Mouse (Mus musculus): ENCODE measurements around the gene Olr1. TPM values are rescaled to one million over a fixed set of nuclear protein-coding genes. Genes with fewer than 3 reads are reported as not detected.
"Not testable (repeated sequence)": the region's sequence is repeated elsewhere in the genome, so short reads cannot be mapped to it uniquely, and the experiment has no call there.

The Olr1 gene
- polyA plus RNA-seq, 1 experiment from 2014 or later: 0.05 TPM

- Histone ChIP-seq H3K27ac (no peak overlapping the region), H3K27me3 (replicated peaks) (no peaks in the 10 kb centered on the region), H3K36me3 (no peaks in the 10 kb centered on the region), H3K4me2 (replicated peaks) (no peak overlapping the region), H3K4me1 (no peaks in the 10 kb centered on the region), H3K9ac (no peak overlapping the region), H3K9me3 (no peaks in the 10 kb centered on the region), H3K4me3 (no peak overlapping the region)
- WGBS: 77% methylated on average over 6 of the region's 6 CpGs
- no peak for ATAC-seq (ENCODE audit: low FRiP score, low read depth)
Measured at GRCm38 (mm10) chr6:129510120-129510911, 3.4 kb upstream of the Olr1 start.

- Histone ChIP-seq H3K36me3 (no peaks in the 10 kb centered on the region), H3K9me3 (peaks cover 8% of the 10 kb centered on the region), H3K27ac (no peak overlapping the region), H3K4me1 (no peaks in the 10 kb centered on the region), H3K9ac (no peak overlapping the region), H3K4me3 (no peak overlapping the region), H3K4me2 (replicated peaks) (no peak overlapping the region), H3K27me3 (replicated peaks) (no peaks in the 10 kb centered on the region)
- WGBS: 82% methylated on average over 2 of the region's 2 CpGs
- ATAC-seq (ENCODE audit: low FRiP score, low read depth): no peak
Measured at GRCm38 (mm10) chr6:129503471-129503870, 3.5 kb downstream of the Olr1 start.

GRCm38 (mm10) chr6:129499516-129499915, 7.4 kb downstream of the Olr1 start:
- H3K27ac ChIP-seq; H3K4me1 ChIP-seq; H3K36me3 ChIP-seq; H3K9ac ChIP-seq; ATAC-seq (ENCODE audit: low FRiP score, low read depth); H3K4me3 ChIP-seq; H3K27me3 ChIP-seq (replicated peaks); H3K9me3 ChIP-seq; H3K4me2 ChIP-seq (replicated peaks): not testable (repeated sequence)
- 95% methylated on average over 1 of the region's 1 CpGs for WGBS

GRCm38 (mm10) chr6:129497345-129498218, 9.4 kb downstream of the Olr1 start:
- H3K4me2 ChIP-seq (replicated peaks): no peak overlapping the region
- H3K4me1 ChIP-seq: no peaks in the 10 kb centered on the region
- no peaks in the 10 kb centered on the region for H3K36me3 ChIP-seq
- no peak overlapping the region for H3K9ac ChIP-seq
- no peak for ATAC-seq (ENCODE audit: low FRiP score, low read depth)
- no peak overlapping the region for H3K4me3 ChIP-seq
- H3K27me3 ChIP-seq (replicated peaks): no peaks in the 10 kb centered on the region
- H3K27ac ChIP-seq: no peak overlapping the region
- no peaks in the 10 kb centered on the region for H3K9me3 ChIP-seq
- WGBS: 94% methylated on average over 3 of the region's 3 CpGs

- Histone ChIP-seq H3K4me2 (replicated peaks) (no peak overlapping the region), H3K9ac (no peak overlapping the region), H3K9me3 (no peaks in the 10 kb centered on the region), H3K36me3 (no peaks in the 10 kb centered on the region), H3K27ac (no peak overlapping the region), H3K4me3 (no peak overlapping the region), H3K4me1 (no peaks in the 10 kb centered on the region), H3K27me3 (replicated peaks) (no peaks in the 10 kb centered on the region)
- WGBS: 83% methylated on average over 4 of the region's 4 CpGs
- ATAC-seq (ENCODE audit: low FRiP score, low read depth): no peak
Measured at GRCm38 (mm10) chr6:129494924-129495323, 12.0 kb downstream of the Olr1 start.

GRCm38 (mm10) chr6:129480089-129480958, 26.6 kb downstream of the Olr1 start:
- Histone ChIP-seq H3K9ac (no peak overlapping the region), H3K4me2 (replicated peaks) (no peak overlapping the region), H3K27me3 (replicated peaks) (no peaks in the 10 kb centered on the region), H3K9me3 (no peaks in the 10 kb centered on the region), H3K4me1 (no peaks in the 10 kb centered on the region), H3K27ac (no peak overlapping the region), H3K36me3 (no peaks in the 10 kb centered on the region), H3K4me3 (no peak overlapping the region)
- ATAC-seq (ENCODE audit: low FRiP score, low read depth): no peak
- 78% methylated on average over 8 of the region's 8 CpGs for WGBS

GRCm38 (mm10) chr6:129476404-129477126, 30.4 kb downstream of the Olr1 start:
- no peak overlapping the region for H3K9ac ChIP-seq
- no peak overlapping the region for H3K4me2 ChIP-seq (replicated peaks)
- no peak for ATAC-seq (ENCODE audit: low FRiP score, low read depth)
- no peaks in the 10 kb centered on the region for H3K9me3 ChIP-seq
- WGBS: 30% methylated on average over 13 of the region's 13 CpGs
- H3K27ac ChIP-seq: no peak overlapping the region
- H3K36me3 ChIP-seq: no peaks in the 10 kb centered on the region
- H3K4me1 ChIP-seq: no peaks in the 10 kb centered on the region
- H3K27me3 ChIP-seq (replicated peaks): no peaks in the 10 kb centered on the region
- H3K4me3 ChIP-seq: no peak overlapping the region

GRCm38 (mm10) chr6:129472627-129473026, 34.3 kb downstream of the Olr1 start:
- WGBS: 78% methylated on average over 5 of the region's 5 CpGs
- H3K9me3 ChIP-seq: no peaks in the 10 kb centered on the region

GRCm38 (mm10) chr6:129471386-129471785, 35.6 kb downstream of the Olr1 start:
- no peak for ATAC-seq (ENCODE audit: low FRiP score, low read depth)
- 93% methylated on average over 6 of the region's 6 CpGs for WGBS
- H3K9me3 ChIP-seq: no peaks in the 10 kb centered on the region

More at GRCm38 (mm10) chr6:129472627-129473026, 34.3 kb downstream of the Olr1 start:
- no peak for ATAC-seq (ENCODE audit: low FRiP score, low read depth)
- H3K4me1 ChIP-seq: no peaks in the 10 kb centered on the region
- no peak overlapping the region for H3K9ac ChIP-seq
- H3K27me3 ChIP-seq (replicated peaks): no peaks in the 10 kb centered on the region
- no peak overlapping the region for H3K27ac ChIP-seq
- H3K4me2 ChIP-seq (replicated peaks): no peak overlapping the region
- H3K4me3 ChIP-seq: no peak overlapping the region
- H3K36me3 ChIP-seq: no peaks in the 10 kb centered on the region

GRCm38 (mm10) chr6:129451411-129452039, 55.4 kb downstream of the Olr1 start, which contains the start of gene Clec1a:
Clec1a (minus strand) TSS chr6:129452000.
- H3K4me3 ChIP-seq: no peak within 1 kb of the TSS
- H3K27ac ChIP-seq: no peak within 1 kb of the TSS
- 60% methylated on average over 13 of the region's 13 CpGs for WGBS
- no peaks in the 10 kb centered on the region for H3K36me3 ChIP-seq
- H3K4me2 ChIP-seq (replicated peaks): no peak within 1 kb of the TSS
- H3K9ac ChIP-seq: no peak within 1 kb of the TSS
- H3K4me1 ChIP-seq: no peaks in the 10 kb centered on the region
- ATAC-seq (ENCODE audit: low FRiP score, low read depth): no peak
- no peaks in the 10 kb centered on the region for H3K9me3 ChIP-seq
- H3K27me3 ChIP-seq (replicated peaks): no peaks in the 10 kb centered on the region

More at GRCm38 (mm10) chr6:129471386-129471785, 35.6 kb downstream of the Olr1 start:
- Histone ChIP-seq H3K9ac (no peak overlapping the region), H3K4me2 (replicated peaks) (no peak overlapping the region), H3K4me1 (no peaks in the 10 kb centered on the region), H3K36me3 (no peaks in the 10 kb centered on the region), H3K27ac (no peak overlapping the region), H3K4me3 (no peak overlapping the region), H3K27me3 (replicated peaks) (no peaks in the 10 kb centered on the region)

- Histone ChIP-seq H3K27ac (no peak overlapping the region), H3K27me3 (replicated peaks) (no peaks in the 10 kb centered on the region), H3K4me3 (no peak overlapping the region), H3K9ac (no peak overlapping the region), H3K9me3 (no peaks in the 10 kb centered on the region), H3K4me2 (replicated peaks) (no peak overlapping the region), H3K36me3 (no peaks in the 10 kb centered on the region), H3K4me1 (no peaks in the 10 kb centered on the region)
- WGBS: 85% methylated on average over 6 of the region's 6 CpGs
- ATAC-seq (ENCODE audit: low FRiP score, low read depth): no peak
Measured at GRCm38 (mm10) chr6:129449743-129450142, 57.2 kb downstream of the Olr1 start.
